Mouse (Mus musculus) spleen, embryonic (tissue): ENCODE measurements around the gene Pde10a.

Experiments used
- CTCF ChIA-PET: fragments of 350-600 bp; sonication (Branson Sonifier 250); formaldehyde crosslinking; loops from one replicate; lab custom pipeline; 2022; lab: Charles Lee

Pde10a gene

GRCm38 (mm10) chr17:8525971-8526740 lies 984 bp downstream of the Pde10a start:
- CTCF ChIA-PET = no interaction called here

GRCm38 (mm10) chr17:8526815-8527261 lies 1.7 kb downstream of the Pde10a start:
- CTCF ChIA-PET = no interaction called here

GRCm38 (mm10) chr17:8528641-8529040 lies 3.5 kb downstream of the Pde10a start:
- CTCF ChIA-PET = no interaction called here

- CTCF ChIA-PET = no interaction called here
These were observed 7.4 kb downstream of the Pde10a start for GRCm38 (mm10) chr17:8532609-8533008.

- CTCF ChIA-PET = no interaction called here
These were observed 8.7 kb downstream of the Pde10a start for GRCm38 (mm10) chr17:8533828-8534227.

GRCm38 (mm10) chr17:8536522-8536921 lies 11.3 kb downstream of the Pde10a start:
- CTCF ChIA-PET = no interaction called here

- CTCF ChIA-PET = no interaction called here
These were observed 12.9 kb downstream of the Pde10a start for GRCm38 (mm10) chr17:8538102-8538501.

GRCm38 (mm10) chr17:8541974-8542538 lies 16.9 kb downstream of the Pde10a start:
- CTCF ChIA-PET = no interaction called here

GRCm38 (mm10) chr17:8546366-8546765 lies 21.2 kb downstream of the Pde10a start:
- CTCF ChIA-PET = no interaction called here

GRCm38 (mm10) chr17:8548733-8549132 lies 23.6 kb downstream of the Pde10a start:
- CTCF ChIA-PET = no interaction called here

GRCm38 (mm10) chr17:8551641-8552040 lies 26.5 kb downstream of the Pde10a start:
- CTCF ChIA-PET = no interaction called here

- CTCF ChIA-PET = no interaction called here
These were observed 27.3 kb downstream of the Pde10a start for GRCm38 (mm10) chr17:8552346-8553035.

GRCm38 (mm10) chr17:8553601-8554000 lies 28.4 kb downstream of the Pde10a start:
- CTCF ChIA-PET = no interaction called here

GRCm38 (mm10) chr17:8554219-8554618 lies 29.0 kb downstream of the Pde10a start:
- CTCF ChIA-PET = no interaction called here

GRCm38 (mm10) chr17:8555785-8556184 lies 30.6 kb downstream of the Pde10a start:
- CTCF ChIA-PET = no interaction called here

- CTCF ChIA-PET = no interaction called here
These were observed 31.1 kb downstream of the Pde10a start for GRCm38 (mm10) chr17:8556223-8556622.

GRCm38 (mm10) chr17:8557926-8558325 lies 32.8 kb downstream of the Pde10a start:
- CTCF ChIA-PET = no interaction called here

- CTCF ChIA-PET = no interaction called here
These were observed 37.1 kb downstream of the Pde10a start for GRCm38 (mm10) chr17:8562101-8562885.

GRCm38 (mm10) chr17:8562886-8563280 lies 37.7 kb downstream of the Pde10a start:
- CTCF ChIA-PET = no interaction called here

- CTCF ChIA-PET = no interaction called here
These were observed 41.7 kb downstream of the Pde10a start, which contains the start of gene Gm17087 for GRCm38 (mm10) chr17:8566850-8567249. Gm17087 (minus strand) TSS chr17:8566950.

- CTCF ChIA-PET = no interaction called here
These were observed 48.5 kb downstream of the Pde10a start for GRCm38 (mm10) chr17:8573542-8574260.
